Mouse (Mus musculus): ENCODE measurements around the gene Kcnmb3.
"Not testable (repeated sequence)": the region's sequence is repeated elsewhere in the genome, so short reads cannot be mapped to it uniquely, and the experiment has no call there.

Kcnmb3 gene

GRCm38 (mm10) chr3:32430394-32430793, 61.6 kb downstream of the Kcnmb3 start:
- no peak for DNase-seq (ENCODE audit: low read depth)

GRCm38 (mm10) chr3:32429351-32429750, 62.7 kb downstream of the Kcnmb3 start:
- DNase-seq (ENCODE audit: low read depth), result not testable (repeated sequence)

GRCm38 (mm10) chr3:32428921-32429320, 63.1 kb downstream of the Kcnmb3 start:
- DNase-seq (ENCODE audit: low read depth), result no peak

DNA sequence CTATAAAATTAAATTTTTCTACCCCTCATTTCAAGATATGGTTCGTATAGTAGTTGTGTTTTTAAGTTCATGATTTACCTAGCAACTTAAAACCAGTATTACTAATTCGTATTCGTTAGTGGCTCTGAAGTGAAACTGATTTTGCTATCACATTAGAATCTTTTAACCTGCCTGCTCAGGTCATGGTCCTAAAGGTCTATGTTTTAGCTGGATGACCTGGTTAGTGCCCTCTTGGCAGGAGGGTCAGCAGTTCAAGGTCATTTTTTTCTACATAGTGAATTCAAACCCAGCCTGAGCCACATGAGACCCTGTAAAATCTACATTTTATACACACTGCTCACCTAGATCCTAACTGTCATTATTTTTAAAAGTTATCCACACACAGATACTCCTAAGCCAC, 63.7 kb downstream of the Kcnmb3 start:
- DNase-seq (ENCODE audit: low read depth), result no peak

DNA sequence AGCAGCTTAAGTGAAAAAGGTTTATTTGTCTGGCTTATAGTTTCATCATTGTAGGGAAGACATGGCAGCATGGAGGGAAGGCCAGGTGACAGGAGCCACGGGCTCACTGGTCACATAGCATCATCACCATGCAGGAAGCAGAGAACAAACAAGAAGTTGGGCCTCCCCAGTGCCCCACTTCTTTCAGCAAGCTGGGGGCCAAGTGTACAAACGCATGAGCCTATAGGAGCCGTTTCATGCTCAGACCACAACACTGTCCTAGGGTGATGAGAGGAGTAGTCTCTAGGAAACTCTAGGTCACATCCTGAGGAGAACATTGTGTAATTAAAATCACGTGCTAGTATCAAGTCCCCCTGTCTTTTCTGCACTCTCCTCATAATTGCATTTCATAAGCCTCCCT, 64.3 kb downstream of the Kcnmb3 start:
- no peak for DNase-seq (ENCODE audit: low read depth)
